Mouse (Mus musculus) CH12.LX (cell line): Measurements from ENCODE around the gene Olfr643. TPM values are rescaled to one million over a fixed set of nuclear protein-coding genes. Genes with fewer than 3 reads are reported as not detected.

Experiments used
- DNase-seq: peaks from one replicate; pipeline ENCODE4 v3.0.0-alpha.2; 2013; ENCODE audit errors: extremely low read depth
- H3K27ac ChIP-seq: 2 replicates; pipeline ENCODE4 v1.5.1; 2012; ENCODE audit warnings: low read depth, mild to moderate bottlenecking, control low read depth, moderate library complexity; ENCODE audit not compliant: insufficient read depth
- H3K27me3 ChIP-seq: replicated peaks from 2 replicates; pipeline ENCODE3; 2012; ENCODE audit warnings: inconsistent platforms
- H3K36me3 ChIP-seq, 2 experiments: replicated peaks in 1 of 2; 2 replicates each; pipeline versions ENCODE3 to v1.6.1; 2012; ENCODE audit warnings: inconsistent platforms in 1 of 2, low read length in 1 of 2, mild to moderate bottlenecking in 1 of 2, mixed read lengths in 1 of 2, moderate library complexity in 1 of 2; ENCODE audit not compliant: control insufficient read depth in 1 of 2, insufficient read depth in 1 of 2
- H3K4me1 ChIP-seq, 2 experiments: 2 replicates each; pipeline ENCODE4 v1.6.1; 2012; ENCODE audit warnings: inconsistent platforms in 1 of 2, moderate library complexity in 1 of 2; ENCODE audit not compliant: insufficient read depth in 2 of 2, control insufficient read depth in 1 of 2
- H3K4me2 ChIP-seq: 2 replicates; pipeline ENCODE4 v1.6.1; 2012; ENCODE audit warnings: low read depth, mild to moderate bottlenecking, control low read depth; ENCODE audit not compliant: poor library complexity, insufficient read depth, severe bottlenecking
- H3K4me3 ChIP-seq, 3 experiments: fragments of 150-350 bp in 1 of 3; sonication (generic) in 1 of 3; replicated peaks in 1 of 3; 2 replicates each; pipeline versions ENCODE3 to v1.5.1; 2011 to 2012; ENCODE audit warnings: low read depth in 2 of 3, low read length in 2 of 3, mild to moderate bottlenecking in 2 of 3, moderate library complexity in 2 of 3, control low read depth in 1 of 3, improper control_type of control experiment in 1 of 3, inconsistent platforms in 1 of 3, mixed read lengths in 1 of 3; ENCODE audit not compliant: poor library complexity in 1 of 3
- H3K79me2 ChIP-seq: replicated peaks from 2 replicates; pipeline ENCODE4 v1.6.1; 2012; ENCODE audit warnings: mild to moderate bottlenecking, moderate library complexity; ENCODE audit not compliant: control insufficient read depth, poor library complexity, insufficient read depth, severe bottlenecking; ENCODE audit errors: extremely low read depth
- H3K9ac ChIP-seq: 2 replicates; pipeline ENCODE4 v1.6.1; 2012; ENCODE audit warnings: low read depth, mild to moderate bottlenecking, control low read depth, moderate library complexity; ENCODE audit not compliant: insufficient read depth
- H3K9me3 ChIP-seq: replicated peaks from 2 replicates; pipeline ENCODE3; 2012; ENCODE audit warnings: low read length, inconsistent platforms, mixed read lengths
- BHLHE40 ChIP-seq: IDR thresholded peaks from 2 replicates; pipeline ENCODE4 v1.6.1; 2011; ENCODE audit warnings: mild to moderate bottlenecking, low read depth, low read length, improper control_type of control experiment
- CHD1 ChIP-seq: IDR thresholded peaks from 2 replicates; pipeline ENCODE4 v1.6.1; 2012; ENCODE audit warnings: low read depth, low read length, improper control_type of control experiment, inconsistent platforms
- CTCF ChIP-seq, 2 experiments: IDR thresholded peaks in 1 of 2; conservative IDR thresholded peaks in 1 of 2; 2 replicates each; pipeline ENCODE4 v1.5.1; 2011 to 2012; ENCODE audit warnings: low read depth in 2 of 2, low read length in 2 of 2, improper control_type of control experiment in 1 of 2, inconsistent platforms in 1 of 2, mild to moderate bottlenecking in 1 of 2, moderate library complexity in 1 of 2
- HCFC1 ChIP-seq: IDR thresholded peaks from 2 replicates; pipeline ENCODE4 v1.6.1; 2012; ENCODE audit warnings: low read depth, mild to moderate bottlenecking, inconsistent platforms, low read length, improper control_type of control experiment
- IRF4 ChIP-seq: IDR thresholded peaks from 2 replicates; pipeline ENCODE4 v1.6.1; 2014; ENCODE audit warnings: low read depth, mild to moderate bottlenecking, inconsistent platforms, low read length, improper control_type of control experiment
- JUN ChIP-seq: IDR thresholded peaks from 2 replicates; pipeline ENCODE4 v1.6.1; 2011; ENCODE audit warnings: low read depth, mild to moderate bottlenecking, low read length, improper control_type of control experiment, moderate library complexity; ENCODE audit not compliant: insufficient read depth
- JUND ChIP-seq: conservative IDR thresholded peaks from 2 replicates; pipeline ENCODE4 v1.6.1; 2011; ENCODE audit warnings: low read depth, low read length, improper control_type of control experiment
- KAT2A ChIP-seq: IDR thresholded peaks from 2 replicates; pipeline ENCODE4 v1.6.1; 2012; ENCODE audit warnings: low read length, improper control_type of control experiment, inconsistent platforms; ENCODE audit not compliant: insufficient replicate concordance
- MAFK ChIP-seq: IDR thresholded peaks from 2 replicates; pipeline ENCODE4 v1.6.1; 2011; ENCODE audit warnings: low read length, improper control_type of control experiment; ENCODE audit not compliant: insufficient replicate concordance
- MAX ChIP-seq: IDR thresholded peaks from 2 replicates; pipeline ENCODE4 v1.6.1; 2011; ENCODE audit warnings: low read length, improper control_type of control experiment
- MXI1 ChIP-seq: IDR thresholded peaks from 2 replicates; pipeline ENCODE4 v1.6.1; 2011; ENCODE audit warnings: mild to moderate bottlenecking, low read depth, low read length, improper control_type of control experiment
- MYC ChIP-seq: IDR thresholded peaks from 2 replicates; pipeline ENCODE4 v1.6.1; 2011; ENCODE audit warnings: low read depth, mild to moderate bottlenecking, improper control_type of control experiment, low read length
- NELFE ChIP-seq: IDR thresholded peaks from 2 replicates; pipeline ENCODE4 v1.6.1; 2011; ENCODE audit warnings: low read depth, low read length, improper control_type of control experiment
- POLR2A ChIP-seq: IDR thresholded peaks from 2 replicates; pipeline ENCODE4 v1.6.1; 2011; ENCODE audit warnings: low read depth, mild to moderate bottlenecking, improper control_type of control experiment, low read length
- POLR2AphosphoS2 ChIP-seq: IDR thresholded peaks from 2 replicates; pipeline ENCODE4 v1.6.1; 2011; ENCODE audit warnings: low read depth, low read length, improper control_type of control experiment
- RAD21 ChIP-seq: IDR thresholded peaks from 2 replicates; pipeline ENCODE4 v1.6.1; 2011; ENCODE audit warnings: low read depth, mild to moderate bottlenecking, low read length, improper control_type of control experiment, moderate library complexity
- RCOR1 ChIP-seq: conservative IDR thresholded peaks from 2 replicates; pipeline ENCODE4 v1.6.1; 2012; ENCODE audit warnings: low read depth, mild to moderate bottlenecking, inconsistent platforms, low read length, improper control_type of control experiment
- SIN3A ChIP-seq: IDR thresholded peaks from 2 replicates; pipeline ENCODE4 v1.6.1; 2012; ENCODE audit warnings: low read length, improper control_type of control experiment, inconsistent platforms
- TCF12 ChIP-seq: IDR thresholded peaks from 2 replicates; pipeline ENCODE4 v1.6.1; 2014; ENCODE audit warnings: low read depth, mild to moderate bottlenecking, inconsistent platforms, low read length, improper control_type of control experiment
- USF1 ChIP-seq: IDR thresholded peaks from 2 replicates; pipeline ENCODE4 v1.6.1; 2014; ENCODE audit warnings: low read depth, mild to moderate bottlenecking, inconsistent platforms, low read length, improper control_type of control experiment
- ZC3H11A ChIP-seq: IDR thresholded peaks from 2 replicates; pipeline ENCODE4 v1.6.1; 2012; ENCODE audit warnings: low read depth, mild to moderate bottlenecking, inconsistent platforms, low read length, improper control_type of control experiment
- ZKSCAN1 ChIP-seq: IDR thresholded peaks from 2 replicates; pipeline ENCODE4 v1.6.1; 2012; ENCODE audit warnings: low read depth, inconsistent platforms, low read length, improper control_type of control experiment, borderline replicate concordance
- ZNF384 ChIP-seq: IDR thresholded peaks from 2 replicates; pipeline ENCODE4 v1.6.1; 2012; ENCODE audit warnings: low read depth, low read length, improper control_type of control experiment, inconsistent platforms
- dilution Hi-C: fragments of 300-500 bp; cut with MboI; formaldehyde crosslinking; loops from 2 replicates; pipeline ENCODE4 v1.14.3; 2020; ENCODE audit warnings: low sequenced_read_pairs; ENCODE audit not compliant: extremely low pct_unique_long_range_greater_than_20kb, extremely low pct_ligation_motif_present
- in situ Hi-C: fragments of 300-500 bp; cut with MboI; formaldehyde crosslinking; loops from 3 replicates; pipeline ENCODE4 v1.14.3; 2019; ENCODE audit warnings: low sequenced_read_pairs, low pct_ligation_motif_present, low pct_unique_long_range_greater_than_20kb, mixed read lengths
- polyA plus RNA-seq: library from polyadenylated mRNA; unstranded; fragments of >175 nt; gene quantifications from 2 replicates; pipeline ENCODE4 v1.2.1, GENCODE M21; 2012; ENCODE audit warnings: low read depth; ENCODE audit not compliant: insufficient read length
- total RNA-seq, 2 experiments: library from RNA; depleted of rRNA; stranded (reverse); fragments of 300-350 nt in 1 of 2; fragments of >200 nt in 1 of 2; gene quantifications; 2 replicates each; pipeline ENCODE4 v1.2.3; 2012 to 2014

Olfr643 gene
- total and polyA plus RNA-seq, 3 experiments = not detected

DNA sequence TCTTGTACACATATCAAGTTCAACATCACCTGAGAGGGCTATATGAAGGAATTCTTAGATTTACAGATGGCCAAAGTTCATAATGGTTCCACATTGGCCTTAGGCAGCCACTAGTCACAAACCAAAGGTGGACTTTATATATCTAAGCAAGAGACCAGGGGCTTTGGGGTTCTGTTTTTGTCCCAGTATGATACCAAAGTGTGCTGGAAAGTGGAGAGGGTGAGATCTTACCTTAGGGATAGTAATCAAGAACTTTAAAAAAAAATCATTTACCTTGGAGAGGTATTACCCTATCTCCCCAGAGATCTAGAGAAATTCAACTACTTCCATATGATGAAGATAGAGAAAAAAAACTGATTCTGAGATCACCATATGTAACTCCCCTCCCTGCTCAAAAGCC is 120.0 kb downstream of the Olfr643 start, which contains the start of gene Olfr639:
Gene Olfr639, minus strand, starts transcription at position 101 of the 400 bp plus-strand sequence.
- dilution Hi-C loops = no loop called here
- Histone ChIP-seq H3K27ac (no peak within 1 kb of the TSS), H3K9ac (no peak within 1 kb of the TSS), H3K4me1 (no peaks in the 10 kb centered on the region), H3K9me3 (no peaks in the 10 kb centered on the region), H3K27me3 (peaks cover 1% of the 10 kb centered on the region), H3K4me3 (no peak within 1 kb of the TSS), H3K79me2 (no peaks in the 10 kb centered on the region), H3K4me2 (no peak within 1 kb of the TSS), H3K36me3 (no peaks in the 10 kb centered on the region)
- no peak for DNase-seq
- TF ChIP-seq CHD1 (no peak), ZC3H11A (no peak), TCF12 (no peak), ZNF384 (no peak), POLR2AphosphoS2 (no peak), RAD21 (no peak), RCOR1 (no peak), CTCF (conservative IDR thresholded peaks at IDR 0.05 in 1 of 2, IDR thresholded peaks at IDR 0.05 in 1 of 2; ENCODE audit: low read depth in 2 of 2, low read length in 2 of 2) (no peak), MYC (no peak), POLR2A (no peak), JUND (no peak)
- in situ Hi-C loops = no loop called here

DNA sequence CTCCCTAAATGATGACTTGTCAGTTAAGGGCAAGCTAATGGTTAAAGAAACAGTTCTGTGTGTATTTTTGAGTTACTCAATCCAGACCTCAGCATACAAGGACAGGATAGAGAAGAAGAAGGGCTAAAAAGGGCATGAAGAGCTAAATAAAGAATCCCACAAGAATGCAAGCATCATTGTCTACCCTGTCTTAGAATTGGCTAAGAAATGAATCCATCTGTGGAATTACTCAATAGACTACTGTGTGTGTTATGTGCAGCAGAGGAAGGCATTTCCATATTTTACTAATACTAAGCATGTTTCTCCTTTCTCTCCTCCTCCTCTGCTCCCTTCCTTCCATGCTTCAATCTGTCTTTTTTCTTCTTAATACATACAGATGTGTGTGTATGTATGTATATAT is 138.1 kb downstream of the Olfr643 start:
- in situ Hi-C loops = no loop called here
- dilution Hi-C loops = no loop called here

DNA sequence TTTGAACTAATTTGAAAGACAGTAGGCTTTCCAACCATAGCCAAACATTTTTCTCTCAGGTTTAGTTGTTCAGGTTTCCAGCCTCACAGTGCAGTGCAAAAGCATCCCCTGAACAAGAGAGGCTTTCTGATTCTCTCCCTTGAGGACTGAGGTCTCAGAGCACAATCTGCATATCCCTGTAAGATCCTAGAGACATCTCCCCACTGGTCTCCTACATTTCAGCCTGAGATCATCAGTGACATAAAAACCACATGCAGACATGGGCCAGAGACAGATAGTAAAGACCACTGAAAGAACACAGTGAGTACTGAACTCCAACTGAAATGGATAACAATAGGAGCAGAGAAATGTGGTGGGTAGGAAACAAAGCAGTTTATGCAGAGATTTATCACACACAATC is 138.8 kb downstream of the Olfr643 start, which contains the start of gene Olfr638:
Gene Olfr638, plus strand, starts transcription at position 301 of the 400 bp plus-strand sequence.
- H3K27me3 ChIP-seq = no peaks in the 10 kb centered on the region
- H3K9ac ChIP-seq = no peak within 1 kb of the TSS
- in situ Hi-C loops (no loop called here), dilution Hi-C loops (no loop called here)
- no peaks in the 10 kb centered on the region for H3K79me2 ChIP-seq
- H3K9me3 ChIP-seq = no peaks in the 10 kb centered on the region
- DNase-seq = no peak
- no peak within 1 kb of the TSS for H3K4me3 ChIP-seq
- no peak for TF ChIP-seq MAFK
- TF ChIP-seq MXI1 = no peak
- no peak for TF ChIP-seq RCOR1
- no peak for TF ChIP-seq ZNF384
- no peak for TF ChIP-seq POLR2AphosphoS2
- TF ChIP-seq BHLHE40 = no peak
- TF ChIP-seq KAT2A = no peak
- no peak for TF ChIP-seq HCFC1
- TF ChIP-seq SIN3A = no peak
- TF ChIP-seq USF1 = no peak
- TF ChIP-seq ZC3H11A = no peak
- no peak for TF ChIP-seq TCF12
- no peak for TF ChIP-seq NELFE
- no peak for TF ChIP-seq CTCF (conservative IDR thresholded peaks at IDR 0.05 in 1 of 2, IDR thresholded peaks at IDR 0.05 in 1 of 2; ENCODE audit: low read depth in 2 of 2, low read length in 2 of 2)
- H3K36me3 ChIP-seq = no peaks in the 10 kb centered on the region
- H3K27ac ChIP-seq = no peak within 1 kb of the TSS
- no peaks in the 10 kb centered on the region for H3K4me1 ChIP-seq
- no peak within 1 kb of the TSS for H3K4me2 ChIP-seq

More for the DNA sequence above, 138.1 kb downstream of the Olfr643 start:
- Histone ChIP-seq H3K36me3 (no peaks in the 10 kb centered on the region), H3K27ac (no peak overlapping the region), H3K4me3 (no peak overlapping the region), H3K27me3 (no peaks in the 10 kb centered on the region), H3K79me2 (no peaks in the 10 kb centered on the region), H3K9ac (no peak overlapping the region), H3K9me3 (no peaks in the 10 kb centered on the region), H3K4me2 (no peak overlapping the region), H3K4me1 (no peaks in the 10 kb centered on the region)
- TF ChIP-seq CHD1 = no peak
- TF ChIP-seq ZC3H11A = no peak
- TF ChIP-seq MAX = no peak
- TF ChIP-seq IRF4 = no peak
- TF ChIP-seq ZKSCAN1 = no peak
- TF ChIP-seq NELFE = no peak
- no peak for TF ChIP-seq ZNF384
- no peak for TF ChIP-seq JUN
- no peak for DNase-seq
